ENCODE assay signal across 22 mouse cellular contexts in genomic region chr19:17244544-17244943, GRCm38 (mm10).
DNase-seq lines count a peak whose midpoint lies in the region; ATAC-seq and TF ChIP-seq lines count a peak whose summit lies in the region.
"Had no signal": no experiment of that assay in that cellular context is flagged by ENCODE, and none has a peak within 500 bp of the region (broad histone marks: within the 10 kb centered on the region; RNA-seq: fewer than 3 reads in every experiment).

No protein-coding gene starts in this region.

- 73% methylated on average over 7 of the region's 7 CpGs for WGBS in embryonic facial prominence, embryonic 13.5 days
- WGBS in embryonic facial prominence, embryonic 10.5 days: 77% methylated on average over 7 of the region's 7 CpGs
- WGBS in kidney, adult 2 months: 61% methylated on average over 7 of the region's 7 CpGs
- 55% methylated on average over 7 of the region's 7 CpGs for WGBS in kidney, embryonic 14.5 days
- 70% methylated on average over 7 of the region's 7 CpGs for WGBS in midbrain, postnatal 0 days
- whole genome bisulfite sequencing in midbrain, embryonic 14.5 days: 74% methylated on average over 7 of the region's 7 CpGs

- 0 out of 2 replicates have a peak, but pooled peaks have one; percentile 43 for ATAC-seq in embryonic facial prominence, embryonic 13.5 days (ENCODE audit: insufficient number of reproducible peaks, insufficient read depth, low FRiP score, low TSS enrichment, low read depth)
- ATAC-seq in kidney, embryonic 14.5 days (ENCODE audit: low FRiP score, low TSS enrichment): no peak
- ATAC-seq in midbrain, postnatal 0 days (ENCODE audit: low FRiP score): peak; percentile 34; the same call in 1 of the 2 replicates
- ATAC-seq in midbrain, embryonic 14.5 days (ENCODE audit: low FRiP score, low TSS enrichment): no peak
- ATAC-seq: CD4-positive, CD25-positive, alpha-beta regulatory T cell, adult 4 months; forebrain, embryonic 14.5 days had no signal

- H3K27me3 ChIP-seq in embryonic facial prominence, embryonic 13.5 days: no peaks in the 10 kb centered on the region
- no peaks in the 10 kb centered on the region for H3K27me3 ChIP-seq in embryonic facial prominence, embryonic 10.5 days (replicated peaks; ENCODE audit: low read depth, poor library complexity, severe bottlenecking)
- no peaks in the 10 kb centered on the region for H3K27me3 ChIP-seq in kidney, adult 2 months (replicated peaks; ENCODE audit: control insufficient read depth, insufficient read depth, low read length)
- H3K27me3 ChIP-seq in kidney, embryonic 14.5 days (ENCODE audit: control insufficient read depth, insufficient read depth, low read length): no peaks in the 10 kb centered on the region
- H3K27me3 ChIP-seq in midbrain, postnatal 0 days (ENCODE audit: insufficient read depth, low read length): no peaks in the 10 kb centered on the region
- no peaks in the 10 kb centered on the region for H3K27me3 ChIP-seq in midbrain, embryonic 14.5 days (ENCODE audit: control insufficient read depth, insufficient read depth, low read length)
- H3K27me3 ChIP-seq: heart, embryonic 15.5 days had no signal

- H3K4me1 ChIP-seq in embryonic facial prominence, embryonic 13.5 days: 0 out of 2 replicates have a peak, but pooled peaks cover 3% of the 10 kb centered on the region
- peaks cover 3% of the 10 kb centered on the region; the same call in 1 of the 2 replicates for H3K4me1 ChIP-seq in embryonic facial prominence, embryonic 10.5 days
- no peaks in the 10 kb centered on the region for H3K4me1 ChIP-seq in kidney, adult 2 months (ENCODE audit: control insufficient read depth, insufficient read depth, low read length)
- 0 out of 2 replicates have a peak, but pooled peaks cover 4% of the 10 kb centered on the region for H3K4me1 ChIP-seq in kidney, embryonic 14.5 days (ENCODE audit: control insufficient read depth, insufficient read depth, low read length)
- H3K4me1 ChIP-seq in midbrain, postnatal 0 days (ENCODE audit: insufficient read depth, low read length): no peaks in the 10 kb centered on the region
- no peaks in the 10 kb centered on the region for H3K4me1 ChIP-seq in midbrain, embryonic 14.5 days (ENCODE audit: control insufficient read depth, insufficient read depth, low read length)
- H3K4me1 ChIP-seq: hindbrain, embryonic 10.5 days had no signal

- no peaks in the 10 kb centered on the region for H3K36me3 ChIP-seq in embryonic facial prominence, embryonic 13.5 days
- H3K36me3 ChIP-seq in embryonic facial prominence, embryonic 10.5 days (replicated peaks): no peaks in the 10 kb centered on the region
- H3K36me3 ChIP-seq in kidney, adult 2 months (ENCODE audit: control insufficient read depth, insufficient read depth, low read length): no peaks in the 10 kb centered on the region
- H3K36me3 ChIP-seq in kidney, embryonic 14.5 days (ENCODE audit: control insufficient read depth, insufficient read depth, low read length): no peaks in the 10 kb centered on the region
- no peaks in the 10 kb centered on the region for H3K36me3 ChIP-seq in midbrain, postnatal 0 days (ENCODE audit: insufficient read depth, low read length)
- no peaks in the 10 kb centered on the region for H3K36me3 ChIP-seq in midbrain, embryonic 14.5 days (ENCODE audit: control insufficient read depth, insufficient read depth, low read length)
- H3K36me3 ChIP-seq: G1E; heart, embryonic 15.5 days; hindbrain, embryonic 10.5 days had no signal

- no peak for DNase-seq in embryonic facial prominence, embryonic 10.5 days (ENCODE audit: low spot score)
- DNase-seq in kidney, adult 2 months: peak; percentile 18
- no peak for DNase-seq in midbrain, postnatal 0 days (ENCODE audit: low spot score)
- no peak for DNase-seq in midbrain, embryonic 14.5 days
- no peak for DNase-seq in left cerebral cortex, postnatal 14 days (ENCODE audit: low spot score in 2 of 2)
- DNase-seq: adrenal gland, postnatal 10 days; B cell, adult 2 months; cerebellum, adult 11-12 months; cerebellum, adult 9-10 months; cerebellum, postnatal 25 days; gastrocnemius, postnatal 10 days; heart, adult 2 months; heart, postnatal 14 days had no signal

- no peak overlapping the region for H3K9ac ChIP-seq in embryonic facial prominence, embryonic 13.5 days
- H3K9ac ChIP-seq in kidney, embryonic 14.5 days (ENCODE audit: low read depth, low read length): no peak overlapping the region
- no peak overlapping the region for H3K9ac ChIP-seq in midbrain, postnatal 0 days (replicated peaks; ENCODE audit: low read length, poor library complexity, severe bottlenecking)
- no peak overlapping the region for H3K9ac ChIP-seq in midbrain, embryonic 14.5 days (replicated peaks; ENCODE audit: low read length)
- H3K9ac ChIP-seq: heart, embryonic 15.5 days; hindbrain, embryonic 14.5 days had no signal

- no peak overlapping the region for H3K4me3 ChIP-seq in embryonic facial prominence, embryonic 13.5 days
- H3K4me3 ChIP-seq in embryonic facial prominence, embryonic 10.5 days: no peak overlapping the region
- H3K4me3 ChIP-seq in kidney, adult 2 months (ENCODE audit: insufficient read depth, low read depth, low read length): no peak overlapping the region
- H3K4me3 ChIP-seq in kidney, embryonic 14.5 days (ENCODE audit: low read length): no peak overlapping the region
- H3K4me3 ChIP-seq in midbrain, postnatal 0 days (ENCODE audit: low read depth, low read length): no peak overlapping the region
- H3K4me3 ChIP-seq in midbrain, embryonic 14.5 days (replicated peaks; ENCODE audit: low read depth, low read length): no peak overlapping the region
- H3K4me3 ChIP-seq: heart, adult 2 months; heart, embryonic 15.5 days; hindbrain, embryonic 10.5 days had no signal

- no peak for TF ChIP-seq POLR2A in kidney, adult 2 months (IDR thresholded peaks at IDR 0.05; ENCODE audit: low read depth, low read length)

- TF ChIP-seq CTCF in kidney, adult 2 months (conservative IDR thresholded peaks at IDR 0.05; ENCODE audit: insufficient read depth, insufficient read length, low read depth, low read length): no peak
- no peak for TF ChIP-seq CTCF in midbrain, postnatal 0 days (IDR thresholded peaks at IDR 0.05)

- no peak overlapping the region for H3K4me2 ChIP-seq in embryonic facial prominence, embryonic 13.5 days
- no peak overlapping the region for H3K4me2 ChIP-seq in kidney, embryonic 14.5 days (replicated peaks; ENCODE audit: low read depth, low read length)
- H3K4me2 ChIP-seq in midbrain, postnatal 0 days (ENCODE audit: low read depth, low read length, poor library complexity, severe bottlenecking): no peak overlapping the region
- H3K4me2 ChIP-seq in midbrain, embryonic 14.5 days (ENCODE audit: low read length): no peak overlapping the region
- H3K4me2 ChIP-seq: heart, embryonic 11.5 days; heart, embryonic 15.5 days; hindbrain, embryonic 14.5 days had no signal

- intact Hi-C loops in left cerebral cortex, postnatal 14 days (cut with DNase I): no loop called here

- H3K27ac ChIP-seq in embryonic facial prominence, embryonic 13.5 days: peak overlapping the region; percentile 39; the same call in 1 of the 2 replicates
- H3K27ac ChIP-seq in embryonic facial prominence, embryonic 10.5 days (replicated peaks): no peak overlapping the region
- no peak overlapping the region for H3K27ac ChIP-seq in kidney, adult 2 months (ENCODE audit: insufficient read depth, low read depth, low read length)
- H3K27ac ChIP-seq in kidney, embryonic 14.5 days (ENCODE audit: low read depth, low read length): no peak overlapping the region
- H3K27ac ChIP-seq in midbrain, postnatal 0 days (ENCODE audit: low read depth, low read length): no peak overlapping the region
- no peak overlapping the region for H3K27ac ChIP-seq in midbrain, embryonic 14.5 days (replicated peaks; ENCODE audit: low read depth, low read length)
- H3K27ac ChIP-seq: heart, adult 2 months; heart, embryonic 15.5 days; hindbrain, embryonic 10.5 days; hindbrain, embryonic 14.5 days had no signal

- no peaks in the 10 kb centered on the region for H3K9me3 ChIP-seq in embryonic facial prominence, embryonic 13.5 days
- H3K9me3 ChIP-seq in embryonic facial prominence, embryonic 10.5 days: no peaks in the 10 kb centered on the region
- H3K9me3 ChIP-seq in kidney, embryonic 14.5 days (ENCODE audit: control insufficient read depth, low read length): no peaks in the 10 kb centered on the region
- no peaks in the 10 kb centered on the region for H3K9me3 ChIP-seq in midbrain, postnatal 0 days (ENCODE audit: low read length)
- H3K9me3 ChIP-seq in midbrain, embryonic 14.5 days (ENCODE audit: control insufficient read depth, low read length): no peaks in the 10 kb centered on the region
- H3K9me3 ChIP-seq: G1E; heart, embryonic 15.5 days; hindbrain, embryonic 10.5 days had no signal

Comparison
In these comparisons a context has a peak if more than half of its experiments do, and no peak if none do; other contexts are left out.
1. ATAC-seq: peak in embryonic facial prominence, embryonic 13.5 days (single experiment) and midbrain, postnatal 0 days (single experiment); none in kidney, embryonic 14.5 days (single experiment) and midbrain, embryonic 14.5 days (single experiment).